Mouse (Mus musculus): ENCODE measurements around the gene Clec12b. TPM values are rescaled to one million over a fixed set of nuclear protein-coding genes. Genes with fewer than 3 reads are reported as not detected.
A peak's percentile ranks its signal among the peaks of the same experiment; 100 is the strongest.

The Clec12b gene
- polyA plus RNA-seq, 2 experiments = 0.03 TPM; not detected in 1

DNA sequence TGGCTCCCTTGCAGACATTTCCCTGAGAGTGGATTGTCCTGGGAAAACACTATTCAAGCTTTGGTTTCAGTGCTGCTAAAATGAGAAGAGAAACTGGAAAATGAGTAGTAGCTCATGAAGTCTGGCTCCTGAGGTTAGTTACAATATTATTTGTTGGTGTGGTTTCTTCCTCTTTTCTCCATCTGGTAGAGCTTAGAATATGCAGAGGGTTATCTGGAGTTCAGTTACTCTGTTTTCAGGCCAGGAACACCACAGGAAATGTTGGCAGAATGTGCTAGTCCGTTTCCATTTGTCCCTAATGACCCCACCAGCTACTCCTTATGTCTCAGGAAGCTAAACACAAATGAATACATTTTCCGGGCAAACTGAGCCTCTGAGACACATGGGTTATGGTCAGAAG, 21.6 kb upstream of the Clec12b start:
- Histone ChIP-seq H3K4me2 (ENCODE audit: low read depth) (no peak overlapping the region), H3K36me3 (replicated peaks; ENCODE audit: control insufficient read depth, insufficient read depth, low read depth) (no peaks in the 10 kb centered on the region), H3K27ac (no peak overlapping the region), H3K27me3 (ENCODE audit: control insufficient read depth, insufficient read depth, low read length) (no peaks in the 10 kb centered on the region), H3K9ac (replicated peaks) (no peak overlapping the region), H3K4me3 (ENCODE audit: insufficient read depth in 1 of 2, low read depth in 2 of 2, low read length in 2 of 2) (no peak overlapping the region), H3K9me3 (ENCODE audit: control insufficient read depth, low read length) (no peaks in the 10 kb centered on the region), H3K4me1 (replicated peaks; ENCODE audit: control insufficient read depth in 2 of 2, insufficient read depth in 2 of 2, low read length in 1 of 2) (no peaks in the 10 kb centered on the region; a peak in 1 of 4 replicates)
- TF ChIP-seq EP300 (IDR thresholded peaks at IDR 0.05; ENCODE audit: low read depth) (no peak), CTCF (IDR thresholded peaks at IDR 0.05; ENCODE audit: low read depth) (no peak)
- no peak for DNase-seq (ENCODE audit: low read depth in 3 of 3, low spot score in 3 of 3)
- no peak for ATAC-seq (ENCODE audit: insufficient read depth)
- 8% methylated on average over 2 of the region's 2 CpGs for WGBS (ENCODE audit: insufficient replicate concordance)

DNA sequence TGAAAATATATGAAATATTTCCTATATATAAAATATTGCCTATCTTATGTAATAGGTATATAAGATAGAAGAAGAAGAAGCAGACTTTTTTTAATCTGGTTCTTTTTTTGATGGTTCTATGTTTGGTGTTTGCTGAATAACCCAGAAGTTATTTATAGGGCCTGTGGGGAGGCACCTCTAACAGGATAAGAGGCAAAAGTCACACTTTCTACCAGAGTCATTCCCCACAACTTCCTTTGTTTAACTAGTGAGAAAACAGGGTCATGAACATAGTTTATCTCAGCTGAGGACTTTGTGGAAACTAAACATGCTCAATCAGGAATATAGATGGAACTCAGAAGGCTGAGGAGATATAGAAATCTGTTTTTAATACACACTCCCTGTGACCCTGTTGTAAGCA, 20.3 kb upstream of the Clec12b start:
- Histone ChIP-seq H3K4me3 (ENCODE audit: insufficient read depth in 1 of 2, low read depth in 2 of 2, low read length in 2 of 2) (no peak overlapping the region), H3K4me2 (ENCODE audit: low read depth) (no peak overlapping the region), H3K27me3 (ENCODE audit: control insufficient read depth, insufficient read depth, low read length) (no peaks in the 10 kb centered on the region), H3K36me3 (replicated peaks; ENCODE audit: control insufficient read depth, insufficient read depth, low read depth) (no peaks in the 10 kb centered on the region), H3K4me1 (replicated peaks; ENCODE audit: control insufficient read depth in 2 of 2, insufficient read depth in 2 of 2, low read length in 1 of 2) (no peaks in the 10 kb centered on the region; a peak in 1 of 4 replicates), H3K9ac (replicated peaks) (no peak overlapping the region), H3K9me3 (ENCODE audit: control insufficient read depth, low read length) (no peaks in the 10 kb centered on the region), H3K27ac (no peak overlapping the region)
- DNase-seq (ENCODE audit: low read depth in 3 of 3, low spot score in 3 of 3) = no peak
- TF ChIP-seq EP300 (IDR thresholded peaks at IDR 0.05; ENCODE audit: low read depth) (no peak), CTCF (IDR thresholded peaks at IDR 0.05; ENCODE audit: low read depth) (no peak)
- ATAC-seq (ENCODE audit: insufficient read depth) = no peak

DNA sequence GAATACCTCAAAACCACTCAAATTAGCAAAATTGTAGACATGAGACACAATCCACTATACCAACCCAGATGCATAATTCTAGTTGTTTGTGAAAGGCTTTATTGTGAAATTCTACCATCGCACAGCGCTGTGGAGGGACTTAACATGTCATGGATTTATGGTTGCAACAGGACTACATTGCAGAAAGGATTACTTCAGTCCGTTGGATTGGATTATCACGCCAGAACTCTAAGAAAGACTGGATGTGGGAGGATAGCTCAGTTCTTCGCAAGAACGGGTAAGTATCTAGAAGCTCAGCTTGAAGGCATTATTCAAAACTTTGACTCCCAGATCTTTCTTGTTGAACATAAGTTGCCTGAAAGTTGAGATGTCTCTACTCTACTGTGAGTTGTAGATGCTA, 17.7 kb upstream of the Clec12b start:
- no peaks in the 10 kb centered on the region for H3K36me3 ChIP-seq (replicated peaks; ENCODE audit: control insufficient read depth, insufficient read depth, low read depth)
- DNase-seq (ENCODE audit: low read depth in 3 of 3, low spot score in 3 of 3) (no peak), ATAC-seq (ENCODE audit: insufficient read depth) (no peak)
- H3K4me3 ChIP-seq (ENCODE audit: insufficient read depth in 1 of 2, low read depth in 2 of 2, low read length in 2 of 2) = no peak overlapping the region
- H3K9ac ChIP-seq (replicated peaks) = no peak overlapping the region
- WGBS (ENCODE audit: insufficient replicate concordance) = 77% methylated on average over 6 of the region's 6 CpGs
- no peak overlapping the region for H3K27ac ChIP-seq
- no peaks in the 10 kb centered on the region for H3K27me3 ChIP-seq (ENCODE audit: control insufficient read depth, insufficient read depth, low read length)
- no peaks in the 10 kb centered on the region; a peak in 1 of 4 replicates for H3K4me1 ChIP-seq (replicated peaks; ENCODE audit: control insufficient read depth in 2 of 2, insufficient read depth in 2 of 2, low read length in 1 of 2)
- TF ChIP-seq EP300 (IDR thresholded peaks at IDR 0.05; ENCODE audit: low read depth) (no peak), CTCF (IDR thresholded peaks at IDR 0.05; ENCODE audit: low read depth) (no peak)
- no peaks in the 10 kb centered on the region for H3K9me3 ChIP-seq (ENCODE audit: control insufficient read depth, low read length)
- no peak overlapping the region for H3K4me2 ChIP-seq (ENCODE audit: low read depth)

DNA sequence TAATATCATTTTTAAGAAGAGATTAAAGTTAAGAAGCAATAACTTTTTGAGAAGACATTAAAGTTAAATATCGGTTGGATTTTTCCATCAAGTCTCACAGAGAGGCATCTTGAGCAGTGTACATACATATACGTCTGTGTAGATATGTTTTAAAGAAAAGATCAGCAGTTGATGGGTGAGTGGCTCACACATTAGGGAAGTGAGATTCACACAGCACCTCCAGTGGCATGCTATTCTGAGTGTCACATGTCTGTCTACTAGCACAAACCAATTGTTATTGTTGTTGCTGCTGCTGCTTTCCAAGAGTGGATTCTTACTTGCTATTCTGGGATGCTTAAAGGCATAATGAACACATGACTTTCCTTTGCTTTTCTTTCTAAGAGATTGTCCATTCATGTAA, 16.7 kb upstream of the Clec12b start:
- no peaks in the 10 kb centered on the region for H3K9me3 ChIP-seq (ENCODE audit: control insufficient read depth, low read length)
- H3K4me2 ChIP-seq (ENCODE audit: low read depth) = no peak overlapping the region
- TF ChIP-seq EP300 (IDR thresholded peaks at IDR 0.05; ENCODE audit: low read depth) (no peak), CTCF (IDR thresholded peaks at IDR 0.05; ENCODE audit: low read depth) (no peak)
- DNase-seq (ENCODE audit: low read depth in 3 of 3, low spot score in 3 of 3) (no peak), ATAC-seq (ENCODE audit: insufficient read depth) (no peak)
- H3K4me1 ChIP-seq (replicated peaks; ENCODE audit: control insufficient read depth in 2 of 2, insufficient read depth in 2 of 2, low read length in 1 of 2) = no peaks in the 10 kb centered on the region; a peak in 1 of 4 replicates
- H3K27me3 ChIP-seq (ENCODE audit: control insufficient read depth, insufficient read depth, low read length) = no peaks in the 10 kb centered on the region
- H3K9ac ChIP-seq (replicated peaks) = no peak overlapping the region
- WGBS (ENCODE audit: insufficient replicate concordance) = 60% methylated on average over 2 of the region's 2 CpGs
- H3K36me3 ChIP-seq (replicated peaks; ENCODE audit: control insufficient read depth, insufficient read depth, low read depth) = no peaks in the 10 kb centered on the region
- no peak overlapping the region for H3K4me3 ChIP-seq (ENCODE audit: insufficient read depth in 1 of 2, low read depth in 2 of 2, low read length in 2 of 2)
- H3K27ac ChIP-seq = no peak overlapping the region

DNA sequence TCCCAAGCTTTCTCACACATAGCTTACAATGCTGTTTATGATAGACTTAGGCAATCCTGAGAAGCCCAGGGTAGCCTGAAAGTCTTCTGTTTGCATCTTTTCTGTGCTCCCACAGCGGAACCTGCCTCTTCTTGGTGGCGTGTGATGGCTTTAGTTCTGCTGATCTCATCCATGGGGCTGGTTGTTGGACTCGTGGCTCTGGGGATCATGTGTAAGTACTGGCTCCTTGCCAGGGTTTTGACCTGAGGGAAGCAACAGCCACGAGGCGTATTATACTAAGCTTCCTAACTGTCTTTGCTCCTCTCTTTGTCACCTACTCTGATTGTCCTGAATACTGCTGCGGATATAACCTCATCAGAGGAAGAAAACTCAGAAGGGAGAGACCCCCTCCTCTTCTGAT, 14.3 kb upstream of the Clec12b start:
- no peak for DNase-seq (ENCODE audit: low read depth in 3 of 3, low spot score in 3 of 3)
- TF ChIP-seq CTCF (IDR thresholded peaks at IDR 0.05; ENCODE audit: low read depth) = no peak
- no peak for TF ChIP-seq EP300 (IDR thresholded peaks at IDR 0.05; ENCODE audit: low read depth)
- no peak overlapping the region for H3K4me3 ChIP-seq (ENCODE audit: insufficient read depth in 1 of 2, low read depth in 2 of 2, low read length in 2 of 2)
- no peak overlapping the region for H3K4me2 ChIP-seq (ENCODE audit: low read depth)
- no peaks in the 10 kb centered on the region for H3K36me3 ChIP-seq (replicated peaks; ENCODE audit: control insufficient read depth, insufficient read depth, low read depth)
- peak; percentile 51; the same call in 1 of the 2 replicates for ATAC-seq (ENCODE audit: insufficient read depth)
- WGBS (ENCODE audit: insufficient replicate concordance) = 37% methylated on average over 6 of the region's 6 CpGs
- no peaks in the 10 kb centered on the region; a peak in 1 of 4 replicates for H3K4me1 ChIP-seq (replicated peaks; ENCODE audit: control insufficient read depth in 2 of 2, insufficient read depth in 2 of 2, low read length in 1 of 2)
- no peak overlapping the region for H3K9ac ChIP-seq (replicated peaks)
- H3K27ac ChIP-seq = no peak overlapping the region
- H3K27me3 ChIP-seq (ENCODE audit: control insufficient read depth, insufficient read depth, low read length) = no peaks in the 10 kb centered on the region
- H3K9me3 ChIP-seq (ENCODE audit: control insufficient read depth, low read length) = no peaks in the 10 kb centered on the region

Measured in liver, embryonic 14.5 days (tissue).